Mouse (Mus musculus) midbrain, embryonic 14.5 days (tissue): ENCODE measurements around the gene Rexo1. TPM values are rescaled to one million over a fixed set of nuclear protein-coding genes. Genes with fewer than 3 reads are reported as not detected.

Source experiments
- ATAC-seq: fragments of 200-750 bp; cut with Nextera tagmentation; 2 replicates; pipeline ENCODE4 v1.8.0; 2017; ENCODE audit warnings: moderate number of reproducible peaks, moderate library complexity; ENCODE audit not compliant: low FRiP score, low TSS enrichment
- DNase-seq: peaks from one replicate; pipeline ENCODE4 v3.0.0-alpha.2; 2015
- H3K27ac ChIP-seq: fragments of 300-500 bp; sonication (generic); replicated peaks from 2 replicates; pipeline ENCODE4 v1.5.1; 2014; ENCODE audit warnings: mild to moderate bottlenecking, low read depth, low read length, moderate library complexity
- H3K27me3 ChIP-seq: fragments of 300-500 bp; sonication (generic); 2 replicates; pipeline ENCODE4 v1.6.1; 2014; ENCODE audit warnings: low read length, control low read depth, mixed read lengths; ENCODE audit not compliant: control insufficient read depth, insufficient read depth
- H3K36me3 ChIP-seq: fragments of 300-500 bp; sonication (generic); 2 replicates; pipeline ENCODE4 v1.6.1; 2014; ENCODE audit warnings: low read length, control low read depth; ENCODE audit not compliant: control insufficient read depth, insufficient read depth
- H3K4me1 ChIP-seq: fragments of 300-500 bp; sonication (generic); 2 replicates; pipeline ENCODE4 v1.6.1; 2014; ENCODE audit warnings: mild to moderate bottlenecking, antibody characterized with exemption, low read length, control low read depth; ENCODE audit not compliant: control insufficient read depth, insufficient read depth
- H3K4me2 ChIP-seq: fragments of 300-500 bp; sonication (generic); 2 replicates; pipeline ENCODE4 v1.6.1; 2014; ENCODE audit warnings: mild to moderate bottlenecking, low read length, moderate library complexity
- H3K4me3 ChIP-seq: fragments of 300-500 bp; sonication (generic); replicated peaks from 2 replicates; pipeline ENCODE4 v1.5.1; 2014; ENCODE audit warnings: low read depth, low read length
- H3K9ac ChIP-seq: fragments of 300-500 bp; sonication (generic); replicated peaks from 2 replicates; pipeline ENCODE4 v1.6.1; 2014; ENCODE audit warnings: mild to moderate bottlenecking, low read length, moderate library complexity
- H3K9me3 ChIP-seq: fragments of 300-500 bp; sonication (generic); 2 replicates; pipeline ENCODE4 v1.6.1; 2016; ENCODE audit warnings: low read length, control low read depth, mixed read lengths; ENCODE audit not compliant: control insufficient read depth
- WGBS: fragments of 180-500 bp; shearing (Covaris S2); extraction: QIAGEN DNeasy Blood & Tissue Kit; methylation state at CpG from one replicate; pipeline ENCODE4 v1.1.7; 2014; 5-methylcytosine and 5-hydroxymethylcytosine counted together
- polyA plus RNA-seq: library from polyadenylated mRNA; unstranded; fragments of >200 nt; fragmentation: Nextera tagmentation; extraction: Ambion mirVana; gene quantifications from 2 replicates; pipeline ENCODE4 v1.2.1, GENCODE M21; 2014

Gene Rexo1
- polyA plus RNA-seq, 1 experiment from 2014 or later = 34.2 TPM

- Histone ChIP-seq H3K27me3 (no peaks in the 10 kb centered on the region), H3K36me3 (peaks cover 42% of the 10 kb centered on the region), H3K9ac (no peak overlapping the region), H3K4me3 (no peak overlapping the region), H3K9me3 (no peaks in the 10 kb centered on the region), H3K4me1 (peaks cover 15% of the 10 kb centered on the region), H3K27ac (no peak overlapping the region), H3K4me2 (no peak overlapping the region)
- ATAC-seq (no peak), DNase-seq (no peak)
- WGBS = 82% methylated on average over 2 of the region's 2 CpGs
Observed at GRCm38 (mm10) chr10:80604988-80605387, 43.6 kb upstream of the Rexo1 start.

DNA sequence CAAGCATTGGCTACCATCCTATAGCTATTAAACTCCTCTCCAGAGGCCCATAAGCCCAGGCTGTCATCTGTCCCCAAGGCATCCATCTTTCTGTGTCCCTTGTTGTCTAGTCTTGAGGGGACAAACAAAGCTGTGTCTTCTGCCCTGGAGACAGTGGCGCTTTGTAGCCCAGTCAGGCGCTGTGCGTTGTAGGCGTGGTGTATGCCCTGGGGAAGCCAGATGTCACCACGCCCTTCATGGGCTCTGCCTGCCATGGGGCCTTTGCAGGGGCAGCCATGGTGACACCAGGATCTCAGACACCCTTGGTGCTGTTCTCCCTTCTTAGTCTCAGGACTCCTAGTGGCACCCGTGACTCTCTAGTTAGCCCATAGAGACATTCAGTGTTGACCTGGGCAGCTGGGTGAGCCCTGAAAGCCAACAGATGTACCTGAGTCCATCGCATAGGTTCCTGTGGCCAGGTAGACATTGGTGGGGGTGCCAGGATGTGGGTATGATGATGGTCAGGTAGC lies 42.7 kb upstream of the Rexo1 start:
- Histone ChIP-seq H3K4me3 (peak overlapping the region; percentile 68), H3K36me3 (peaks cover 33% of the 10 kb centered on the region), H3K4me2 (peak overlapping the region; percentile 94), H3K9me3 (no peaks in the 10 kb centered on the region), H3K27ac (no peak overlapping the region), H3K4me1 (peaks cover 15% of the 10 kb centered on the region), H3K9ac (0 out of 2 replicates have a peak overlapping the region, but pooled peaks have one; percentile 12), H3K27me3 (no peaks in the 10 kb centered on the region)
- no peak for ATAC-seq
- no peak for DNase-seq
- WGBS = 95% methylated on average over 7 of the region's 7 CpGs

- peaks cover 15% of the 10 kb centered on the region for H3K4me1 ChIP-seq
- H3K4me3 ChIP-seq = peak overlapping the region; percentile 68
- ATAC-seq (no peak), DNase-seq (no peak)
- H3K9me3 ChIP-seq = no peaks in the 10 kb centered on the region
- no peaks in the 10 kb centered on the region for H3K27me3 ChIP-seq
- H3K9ac ChIP-seq = peak overlapping the region; percentile 68
- peak overlapping the region; percentile 94 for H3K4me2 ChIP-seq
- 36% methylated on average over 7 of the region's 7 CpGs for WGBS
- peaks cover 26% of the 10 kb centered on the region for H3K36me3 ChIP-seq
- peak overlapping the region; percentile 89 for H3K27ac ChIP-seq
Observed at GRCm38 (mm10) chr10:80603364-80603763, 42.0 kb upstream of the Rexo1 start.

GRCm38 (mm10) chr10:80602698-80603325 lies 41.5 kb upstream of the Rexo1 start, which contains the start of the genes Scamp4 and Adat3:
Gene Scamp4 (plus strand): TSS chr10:80602872.
Gene Adat3 (plus strand): TSS chr10:80602880.
- Histone ChIP-seq H3K4me3 (peak within 1 kb of the TSS; percentile 68), H3K27ac (peak within 1 kb of the TSS; percentile 89), H3K4me2 (peak within 1 kb of the TSS; percentile 94), H3K27me3 (no peaks in the 10 kb centered on the region), H3K9ac (peak within 1 kb of the TSS; percentile 68), H3K9me3 (no peaks in the 10 kb centered on the region), H3K36me3 (peaks cover 20% of the 10 kb centered on the region), H3K4me1 (peaks cover 15% of the 10 kb centered on the region)
- DNase-seq (peak; percentile 98), ATAC-seq (peak; percentile 95)
- WGBS = under 1% methylated on average over 54 of the region's 54 CpGs

- H3K4me1 ChIP-seq = no peaks in the 10 kb centered on the region
- no peak overlapping the region for H3K4me3 ChIP-seq
- DNase-seq = no peak
- no peak overlapping the region for H3K27ac ChIP-seq
- no peak overlapping the region for H3K4me2 ChIP-seq
- ATAC-seq = no peak
- no peaks in the 10 kb centered on the region for H3K27me3 ChIP-seq
- H3K36me3 ChIP-seq = no peaks in the 10 kb centered on the region
- no peak overlapping the region for H3K9ac ChIP-seq
- 33% methylated on average over 4 of the region's 4 CpGs for WGBS
- no peaks in the 10 kb centered on the region for H3K9me3 ChIP-seq
Observed at GRCm38 (mm10) chr10:80596318-80596717, 35.0 kb upstream of the Rexo1 start.

DNA sequence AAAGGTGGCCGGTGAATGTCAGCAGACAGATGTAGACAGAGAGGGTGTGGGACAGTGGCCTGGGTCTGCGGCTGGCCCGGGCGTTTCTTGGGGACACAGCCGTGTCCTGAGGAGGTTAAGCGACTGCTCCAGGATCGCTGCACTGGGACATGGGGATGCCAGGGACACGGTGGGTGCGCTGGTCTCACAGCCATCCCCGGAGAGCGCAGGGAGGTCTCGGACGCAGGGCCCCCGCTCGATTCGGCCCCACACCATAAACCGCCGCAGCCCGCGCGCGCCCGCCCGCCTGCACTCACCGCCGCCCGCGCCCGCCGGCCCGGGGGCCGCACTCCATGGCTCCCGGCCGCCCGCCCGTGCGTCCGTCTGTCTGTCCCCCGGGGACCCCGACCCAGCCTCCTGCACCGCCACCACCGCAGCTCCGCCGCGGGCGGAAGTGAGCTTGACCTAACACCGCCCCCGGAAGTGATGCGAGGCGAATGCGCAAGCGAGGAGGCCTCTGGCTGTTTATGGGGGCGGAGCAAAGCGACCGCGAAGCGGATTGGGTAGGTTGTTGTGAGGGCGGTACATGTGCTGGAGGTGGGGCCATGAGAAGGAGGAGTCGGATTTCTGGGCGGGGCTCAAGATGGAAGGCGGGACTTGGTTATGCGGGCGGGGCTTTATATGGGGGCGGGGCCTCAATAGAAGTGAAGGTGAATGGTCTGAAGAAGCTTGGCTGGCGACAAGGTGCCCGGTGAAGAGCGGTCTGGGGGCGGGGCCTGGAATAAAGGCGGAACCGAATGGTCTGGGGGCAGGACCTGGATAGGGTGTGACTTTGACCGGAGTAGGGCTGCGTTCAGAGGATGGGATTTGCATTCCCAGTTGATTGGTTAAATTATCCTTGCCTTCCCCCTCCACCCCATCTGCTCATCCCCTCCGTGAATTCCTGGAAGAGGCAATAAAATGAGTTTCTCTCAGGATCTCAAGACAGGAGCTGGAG lies 28.8 kb upstream of the Rexo1 start, which contains the start of gene Abhd17a:
Gene Abhd17a, minus strand, starts transcription at position 463 of the 976 bp plus-strand sequence.
- peak within 1 kb of the TSS; percentile 71 for H3K27ac ChIP-seq
- peaks cover 18% of the 10 kb centered on the region for H3K4me1 ChIP-seq
- peak; percentile 99 for DNase-seq
- no peaks in the 10 kb centered on the region for H3K9me3 ChIP-seq
- ATAC-seq = peak; percentile 98
- H3K36me3 ChIP-seq = peaks cover 9% of the 10 kb centered on the region
- peak within 1 kb of the TSS; percentile 89 for H3K9ac ChIP-seq
- peak within 1 kb of the TSS; percentile 94 for H3K4me3 ChIP-seq
- WGBS = under 1% methylated on average over 73 of the region's 73 CpGs
- peak within 1 kb of the TSS; percentile 99 for H3K4me2 ChIP-seq
- no peaks in the 10 kb centered on the region for H3K27me3 ChIP-seq

GRCm38 (mm10) chr10:80589127-80589878 lies 27.9 kb upstream of the Rexo1 start:
- ATAC-seq = no peak
- DNase-seq = no peak
- Histone ChIP-seq H3K4me3 (peak overlapping the region; percentile 94), H3K4me1 (peaks cover 18% of the 10 kb centered on the region), H3K27ac (0 out of 2 replicates have a peak overlapping the region, but pooled peaks have one; percentile 71), H3K9me3 (no peaks in the 10 kb centered on the region), H3K36me3 (peaks cover 17% of the 10 kb centered on the region), H3K4me2 (peak overlapping the region; percentile 99), H3K9ac (peak overlapping the region; percentile 89), H3K27me3 (no peaks in the 10 kb centered on the region)
- 20% methylated on average over 12 of the region's 12 CpGs for WGBS

DNA sequence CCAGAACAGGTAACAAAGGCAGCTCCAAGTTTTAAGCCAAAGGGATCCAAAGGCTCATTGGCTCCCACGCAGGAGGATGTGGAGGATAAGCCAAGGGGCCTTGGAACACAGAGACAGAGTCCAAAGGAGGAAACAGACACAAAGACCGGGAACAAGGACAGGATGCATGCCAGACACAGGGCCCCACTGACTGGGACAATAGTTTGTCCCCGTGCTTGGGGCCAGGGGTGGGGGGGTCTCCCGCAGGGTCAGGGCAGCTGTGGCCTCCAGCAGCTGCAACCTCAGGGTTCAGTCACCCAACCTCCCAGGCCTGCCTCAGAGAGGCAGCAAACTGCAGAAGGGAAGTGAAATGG lies 25.9 kb upstream of the Rexo1 start:
- Histone ChIP-seq H3K4me2 (no peak overlapping the region), H3K9ac (no peak overlapping the region), H3K4me1 (peaks cover 18% of the 10 kb centered on the region), H3K9me3 (no peaks in the 10 kb centered on the region), H3K4me3 (no peak overlapping the region), H3K36me3 (peaks cover 26% of the 10 kb centered on the region), H3K27me3 (no peaks in the 10 kb centered on the region), H3K27ac (0 out of 2 replicates have a peak overlapping the region, but pooled peaks have one; percentile 17)
- DNase-seq = no peak
- no peak for ATAC-seq
- 26% methylated on average over 4 of the region's 4 CpGs for WGBS
